Mouse (Mus musculus): ENCODE measurements around the gene Zfp692. TPM values are rescaled to one million over a fixed set of nuclear protein-coding genes. Genes with fewer than 3 reads are reported as not detected.

Gene Zfp692
- polyA plus RNA-seq, 1 experiment from 2014 or later = 11.5 TPM

GRCm38 (mm10) chr11:58316344-58316743 lies 9.5 kb downstream of the Zfp692 start:
- Histone ChIP-seq H3K9me3 (replicated peaks; ENCODE audit: low read length) (no peaks in the 10 kb centered on the region), H3K9ac (ENCODE audit: low read depth, low read length) (no peak overlapping the region), H3K27ac (no peak overlapping the region), H3K4me1 (replicated peaks; ENCODE audit: insufficient read depth, low read length) (no peaks in the 10 kb centered on the region), H3K27me3 (ENCODE audit: insufficient read depth, low read length) (no peaks in the 10 kb centered on the region), H3K4me3 (replicated peaks; ENCODE audit: low read depth, low read length) (no peak overlapping the region), H3K4me2 (ENCODE audit: low read length) (no peak overlapping the region), H3K36me3 (ENCODE audit: insufficient read depth, low read length) (peaks cover 5% of the 10 kb centered on the region; the same call in 1 of the 2 replicates)
- DNase-seq (ENCODE audit: low spot score) = no peak
- ATAC-seq (replicated peaks; ENCODE audit: low FRiP score, low read depth) = no peak
- WGBS = 87% methylated on average over 17 of the region's 17 CpGs
- TF ChIP-seq CTCF (IDR thresholded peaks at IDR 0.05; ENCODE audit: low read depth) = no peak

GRCm38 (mm10) chr11:58316768-58317390 lies 10.0 kb downstream of the Zfp692 start:
- no peak overlapping the region for H3K27ac ChIP-seq
- WGBS = 75% methylated on average over 28 of the region's 28 CpGs
- no peaks in the 10 kb centered on the region; the same call in 1 of the 2 replicates for H3K4me1 ChIP-seq (replicated peaks; ENCODE audit: insufficient read depth, low read length)
- ATAC-seq (replicated peaks; ENCODE audit: low FRiP score, low read depth) (no peak), DNase-seq (ENCODE audit: low spot score) (no peak)
- H3K9me3 ChIP-seq (replicated peaks; ENCODE audit: low read length) = no peaks in the 10 kb centered on the region
- no peak overlapping the region for H3K4me2 ChIP-seq (ENCODE audit: low read length)
- no peaks in the 10 kb centered on the region for H3K27me3 ChIP-seq (ENCODE audit: insufficient read depth, low read length)
- H3K36me3 ChIP-seq (ENCODE audit: insufficient read depth, low read length) = peaks cover 5% of the 10 kb centered on the region; the same call in 1 of the 2 replicates
- H3K9ac ChIP-seq (ENCODE audit: low read depth, low read length) = no peak overlapping the region
- no peak for TF ChIP-seq CTCF (IDR thresholded peaks at IDR 0.05; ENCODE audit: low read depth)
- H3K4me3 ChIP-seq (replicated peaks; ENCODE audit: low read depth, low read length) = no peak overlapping the region

GRCm38 (mm10) chr11:58322824-58323569 lies 16.1 kb downstream of the Zfp692 start:
- ATAC-seq (replicated peaks; ENCODE audit: low FRiP score, low read depth) (peak; percentile 99), DNase-seq (ENCODE audit: low spot score) (peak; percentile 98)
- H3K27me3 ChIP-seq (ENCODE audit: insufficient read depth, low read length) = no peaks in the 10 kb centered on the region
- H3K4me1 ChIP-seq (replicated peaks; ENCODE audit: insufficient read depth, low read length) = peaks cover 9% of the 10 kb centered on the region
- H3K27ac ChIP-seq = peak overlapping the region; percentile 97
- TF ChIP-seq CTCF (IDR thresholded peaks at IDR 0.05; ENCODE audit: low read depth) = no peak
- peak overlapping the region; percentile 83 for H3K4me2 ChIP-seq (ENCODE audit: low read length)
- H3K9me3 ChIP-seq (replicated peaks; ENCODE audit: low read length) = no peaks in the 10 kb centered on the region
- H3K36me3 ChIP-seq (ENCODE audit: insufficient read depth, low read length) = peaks cover 5% of the 10 kb centered on the region; the same call in 1 of the 2 replicates
- peak overlapping the region; percentile 73 for H3K9ac ChIP-seq (ENCODE audit: low read depth, low read length)
- peak overlapping the region; percentile 63 for H3K4me3 ChIP-seq (replicated peaks; ENCODE audit: low read depth, low read length)
- under 1% methylated on average over 63 of the region's 63 CpGs for WGBS

GRCm38 (mm10) chr11:58323570-58324340 lies 16.9 kb downstream of the Zfp692 start:
- WGBS = 5% methylated on average over 24 of the region's 24 CpGs
- TF ChIP-seq CTCF (IDR thresholded peaks at IDR 0.05; ENCODE audit: low read depth) = no peak

GRCm38 (mm10) chr11:58324614-58325229 lies 17.9 kb downstream of the Zfp692 start:
- DNase-seq (ENCODE audit: low spot score) (no peak), ATAC-seq (replicated peaks; ENCODE audit: low FRiP score, low read depth) (no peak)
- WGBS = 82% methylated on average over 3 of the region's 3 CpGs
- H3K36me3 ChIP-seq (ENCODE audit: insufficient read depth, low read length) = no peaks in the 10 kb centered on the region
- H3K4me1 ChIP-seq (replicated peaks; ENCODE audit: insufficient read depth, low read length) = peaks cover 16% of the 10 kb centered on the region
- no peak overlapping the region for H3K27ac ChIP-seq
- H3K4me3 ChIP-seq (replicated peaks; ENCODE audit: low read depth, low read length) = no peak overlapping the region
- no peak overlapping the region for H3K9ac ChIP-seq (ENCODE audit: low read depth, low read length)
- TF ChIP-seq CTCF (IDR thresholded peaks at IDR 0.05; ENCODE audit: low read depth) = no peak
- no peaks in the 10 kb centered on the region for H3K9me3 ChIP-seq (replicated peaks; ENCODE audit: low read length)
- H3K27me3 ChIP-seq (ENCODE audit: insufficient read depth, low read length) = no peaks in the 10 kb centered on the region
- no peak overlapping the region for H3K4me2 ChIP-seq (ENCODE audit: low read length)

More at GRCm38 (mm10) chr11:58323570-58324340, 16.9 kb downstream of the Zfp692 start:
- peak overlapping the region; percentile 97 for H3K27ac ChIP-seq
- DNase-seq (ENCODE audit: low spot score) (peak; percentile 8), ATAC-seq (replicated peaks; ENCODE audit: low FRiP score, low read depth) (no peak)
- H3K4me2 ChIP-seq (ENCODE audit: low read length) = peak overlapping the region; percentile 83
- H3K9me3 ChIP-seq (replicated peaks; ENCODE audit: low read length) = no peaks in the 10 kb centered on the region
- peaks cover 5% of the 10 kb centered on the region; the same call in 1 of the 2 replicates for H3K36me3 ChIP-seq (ENCODE audit: insufficient read depth, low read length)
- H3K27me3 ChIP-seq (ENCODE audit: insufficient read depth, low read length) = no peaks in the 10 kb centered on the region
- H3K4me1 ChIP-seq (replicated peaks; ENCODE audit: insufficient read depth, low read length) = peaks cover 9% of the 10 kb centered on the region
- H3K9ac ChIP-seq (ENCODE audit: low read depth, low read length) = peak overlapping the region; percentile 73
- peak overlapping the region; percentile 63 for H3K4me3 ChIP-seq (replicated peaks; ENCODE audit: low read depth, low read length)

- WGBS = 97% methylated on average over 3 of the region's 3 CpGs
- ATAC-seq (replicated peaks; ENCODE audit: low FRiP score, low read depth) (no peak), DNase-seq (ENCODE audit: low spot score) (no peak)
- no peak overlapping the region for H3K4me3 ChIP-seq (replicated peaks; ENCODE audit: low read depth, low read length)
- H3K9ac ChIP-seq (ENCODE audit: low read depth, low read length) = no peak overlapping the region
- no peaks in the 10 kb centered on the region for H3K27me3 ChIP-seq (ENCODE audit: insufficient read depth, low read length)
- H3K4me1 ChIP-seq (replicated peaks; ENCODE audit: insufficient read depth, low read length) = peaks cover 21% of the 10 kb centered on the region
- H3K9me3 ChIP-seq (replicated peaks; ENCODE audit: low read length) = no peaks in the 10 kb centered on the region
- no peaks in the 10 kb centered on the region for H3K36me3 ChIP-seq (ENCODE audit: insufficient read depth, low read length)
- no peak overlapping the region for H3K4me2 ChIP-seq (ENCODE audit: low read length)
- H3K27ac ChIP-seq = no peak overlapping the region
- peak; percentile 26; the same call in 1 of the 2 replicates for TF ChIP-seq CTCF (IDR thresholded peaks at IDR 0.05; ENCODE audit: low read depth)
Measured at GRCm38 (mm10) chr11:58326781-58327180, 19.9 kb downstream of the Zfp692 start.
